Mouse (Mus musculus) megakaryocyte, embryonic 14.5 days (primary cell): ENCODE measurements around the gene Unc5c. TPM values are rescaled to one million over a fixed set of nuclear protein-coding genes. Genes with fewer than 3 reads are reported as not detected.

Experiments
- H3K27me3 ChIP-seq: replicated peaks from 2 replicates; pipeline ENCODE3; 2012; ENCODE audit warnings: inconsistent platforms
- H3K36me3 ChIP-seq: replicated peaks from 2 replicates; pipeline ENCODE3; 2012; ENCODE audit warnings: low read length, inconsistent platforms, mixed read lengths
- H3K4me1 ChIP-seq: 2 replicates; pipeline ENCODE4 v1.6.1; 2012; ENCODE audit warnings: inconsistent platforms
- H3K4me3 ChIP-seq: replicated peaks from 2 replicates; pipeline ENCODE3; 2012; ENCODE audit warnings: moderate library complexity, mild to moderate bottlenecking, inconsistent platforms
- H3K9me3 ChIP-seq: 2 replicates; pipeline ENCODE4 v1.6.1; 2012; ENCODE audit warnings: inconsistent platforms
- FLI1 ChIP-seq: IDR thresholded peaks from 2 replicates; pipeline ENCODE4 v1.6.1; 2012; ENCODE audit warnings: low read length, inconsistent platforms, mixed read lengths
- GATA1 ChIP-seq: IDR thresholded peaks from 3 replicates; pipeline ENCODE4 v1.6.1; 2012; ENCODE audit warnings: mixed read lengths, low read length, inconsistent platforms, borderline replicate concordance
- polyA plus RNA-seq: library from polyadenylated mRNA; stranded (reverse); fragments of >175 nt; gene quantifications from 2 replicates; pipeline ENCODE4 v1.2.3, GENCODE M21; 2012; ENCODE audit warnings: low replicate concordance; ENCODE audit not compliant: insufficient read depth

The Unc5c gene
- polyA plus RNA-seq, 1 experiment = 0.01 TPM

DNA sequence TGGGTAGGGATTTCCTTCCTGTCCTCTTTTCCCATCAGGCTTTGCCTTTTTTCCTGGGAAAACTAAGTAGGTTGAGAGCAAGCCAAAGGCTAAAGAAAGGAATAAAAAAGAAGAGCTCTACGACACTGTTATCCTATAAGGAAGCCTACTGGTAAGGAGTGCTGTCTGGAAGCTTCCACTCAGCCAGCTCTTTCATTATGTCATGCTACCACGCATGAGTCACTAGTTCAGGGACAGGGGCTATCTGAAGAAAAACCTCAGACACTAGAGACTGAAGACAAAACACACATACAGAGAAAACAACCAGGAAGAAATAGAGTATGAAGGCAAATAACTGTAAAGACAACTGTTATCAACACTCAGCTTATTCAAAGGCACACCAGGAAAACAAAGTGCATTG, 417.5 kb downstream of the Unc5c start:
- Histone ChIP-seq H3K9me3 (no peaks in the 10 kb centered on the region), H3K4me1 (no peaks in the 10 kb centered on the region), H3K36me3 (no peaks in the 10 kb centered on the region), H3K4me3 (no peak overlapping the region), H3K27me3 (no peaks in the 10 kb centered on the region)
- TF ChIP-seq FLI1 = no peak
- TF ChIP-seq GATA1 = no peak

- Histone ChIP-seq H3K4me3 (no peak overlapping the region), H3K4me1 (no peaks in the 10 kb centered on the region), H3K27me3 (no peaks in the 10 kb centered on the region), H3K36me3 (no peaks in the 10 kb centered on the region), H3K9me3 (no peaks in the 10 kb centered on the region)
- TF ChIP-seq FLI1 (no peak), GATA1 (no peak)
These were observed 419.2 kb downstream of the Unc5c start for GRCm38 (mm10) chr3:141884190-141884589.
